17 mouse cellular contexts compared by ENCODE assay signal in the genomic region with DNA sequence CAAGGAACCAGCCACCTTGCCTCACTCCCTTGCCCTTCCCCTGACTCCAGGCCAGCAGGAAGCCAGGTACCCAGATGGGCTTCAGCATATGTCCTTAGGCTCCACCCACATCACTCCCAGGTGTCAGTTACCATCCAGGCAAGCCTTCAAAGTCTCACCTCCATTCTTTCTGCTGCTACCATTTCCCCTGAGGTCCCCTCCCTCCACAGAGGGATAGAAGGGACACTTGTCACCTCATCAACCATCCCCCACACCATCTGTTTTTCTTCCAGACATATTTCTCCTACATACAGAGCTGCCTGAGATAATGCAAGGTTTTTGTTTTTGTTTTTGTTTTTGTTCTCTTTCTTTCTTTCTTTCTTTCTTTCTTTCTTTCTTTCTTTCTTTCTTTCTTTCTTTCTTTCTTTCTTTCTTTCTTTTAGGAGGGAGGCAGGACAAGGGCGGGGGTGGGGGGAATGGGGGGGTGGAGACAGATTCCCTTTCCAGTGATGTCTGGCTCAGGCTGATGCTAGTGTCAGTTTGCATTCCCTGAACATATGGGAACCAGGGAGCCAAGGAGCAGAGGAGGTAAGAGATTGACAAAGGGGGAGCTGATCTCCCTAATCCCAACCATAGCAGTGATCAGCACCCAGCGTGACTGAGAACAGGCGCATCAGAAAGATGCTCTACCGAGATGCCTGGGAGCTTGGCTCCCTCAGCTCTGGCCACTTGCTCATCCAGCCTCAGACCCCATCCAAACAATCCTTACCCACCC. TPM values are rescaled to one million over a fixed set of nuclear protein-coding genes. Genes with fewer than 3 reads are reported as not detected.
DNase-seq lines count a peak whose midpoint lies in the region; ATAC-seq lines count a peak whose summit lies in the region.
"Had no signal": no experiment of that assay in that cellular context is flagged by ENCODE, and none has a peak within 500 bp of the region (broad histone marks: within the 10 kb centered on the region; RNA-seq: fewer than 3 reads in every experiment).

No protein-coding gene starts in this region.

- 50% methylated on average over 4 of the region's 4 CpGs for WGBS in neural tube, embryonic 11.5 days
- WGBS in hindbrain, embryonic 11.5 days: 43% methylated on average over 4 of the region's 4 CpGs
- WGBS in limb, embryonic 12.5 days: 42% methylated on average over 4 of the region's 4 CpGs

- no peak overlapping the region for H3K4me3 ChIP-seq in neural tube, embryonic 11.5 days (ENCODE audit: low read depth, low read length)
- H3K4me3 ChIP-seq in hindbrain, embryonic 11.5 days (ENCODE audit: low read depth, low read length): no peak overlapping the region
- H3K4me3 ChIP-seq in limb, embryonic 12.5 days (replicated peaks): no peak overlapping the region
- H3K4me3 ChIP-seq: gastrocnemius, adult 2 months; heart, embryonic 13.5 days had no signal

- H3K9me3 ChIP-seq in neural tube, embryonic 11.5 days (ENCODE audit: control insufficient read depth, low read length): no peaks in the 10 kb centered on the region
- H3K9me3 ChIP-seq in hindbrain, embryonic 11.5 days (ENCODE audit: control insufficient read depth, low read length): no peaks in the 10 kb centered on the region
- H3K9me3 ChIP-seq in limb, embryonic 12.5 days: no peaks in the 10 kb centered on the region
- H3K9me3 ChIP-seq: heart, embryonic 13.5 days had no signal

- no peaks in the 10 kb centered on the region for H3K36me3 ChIP-seq in neural tube, embryonic 11.5 days (ENCODE audit: control insufficient read depth, insufficient read depth, low read length)
- H3K36me3 ChIP-seq in hindbrain, embryonic 11.5 days (ENCODE audit: control insufficient read depth, insufficient read depth, low read length): no peaks in the 10 kb centered on the region
- no peaks in the 10 kb centered on the region for H3K36me3 ChIP-seq in limb, embryonic 12.5 days

- no peak overlapping the region; the same call in 1 of the 2 replicates for H3K9ac ChIP-seq in neural tube, embryonic 11.5 days (ENCODE audit: low read length)
- H3K9ac ChIP-seq in hindbrain, embryonic 11.5 days (ENCODE audit: low read depth, low read length): no peak overlapping the region
- no peak overlapping the region for H3K9ac ChIP-seq in limb, embryonic 12.5 days (replicated peaks)
- H3K9ac ChIP-seq: heart, embryonic 13.5 days had no signal

- H3K4me2 ChIP-seq in neural tube, embryonic 11.5 days (ENCODE audit: low read depth): no peak overlapping the region
- no peak overlapping the region for H3K4me2 ChIP-seq in hindbrain, embryonic 11.5 days (replicated peaks; ENCODE audit: low read depth, low read length)
- no peak overlapping the region for H3K4me2 ChIP-seq in limb, embryonic 12.5 days
- H3K4me2 ChIP-seq: heart, embryonic 13.5 days; liver, embryonic 11.5 days had no signal

- no peaks in the 10 kb centered on the region for H3K27me3 ChIP-seq in neural tube, embryonic 11.5 days (ENCODE audit: control insufficient read depth, insufficient read depth, low read length)
- no peaks in the 10 kb centered on the region for H3K27me3 ChIP-seq in hindbrain, embryonic 11.5 days (ENCODE audit: control insufficient read depth, insufficient read depth, low read length)
- H3K27me3 ChIP-seq in limb, embryonic 12.5 days: no peaks in the 10 kb centered on the region
- H3K27me3 ChIP-seq: heart, embryonic 13.5 days had no signal

- H3K4me1 ChIP-seq in neural tube, embryonic 11.5 days (ENCODE audit: control insufficient read depth, insufficient read depth, low read length): 0 out of 2 replicates have a peak, but pooled peaks cover 3% of the 10 kb centered on the region
- no peaks in the 10 kb centered on the region; the same call in 1 of the 2 replicates for H3K4me1 ChIP-seq in hindbrain, embryonic 11.5 days (replicated peaks; ENCODE audit: control insufficient read depth, insufficient read depth, low read length)
- H3K4me1 ChIP-seq in limb, embryonic 12.5 days (replicated peaks): peaks cover 46% of the 10 kb centered on the region

- ATAC-seq in neural tube, embryonic 11.5 days (ENCODE audit: insufficient read depth, low FRiP score, low TSS enrichment): no peak
- 0 out of 2 replicates have a peak, but pooled peaks have one; percentile 19 for ATAC-seq in hindbrain, embryonic 11.5 days (ENCODE audit: low FRiP score)
- ATAC-seq in limb, embryonic 12.5 days (ENCODE audit: insufficient number of reproducible peaks, insufficient read depth, low FRiP score, low TSS enrichment, low read depth): no peak

- DNase-seq in cerebellum, postnatal 14 days: peak; percentile 31 to 57
- DNase-seq in cerebellum, adult 11 months: no peak
- DNase-seq in neural tube, embryonic 11.5 days (ENCODE audit: low spot score): no peak
- no peak for DNase-seq in neural tube, embryonic 10.5 days (ENCODE audit: extremely low spot score, low spot score)
- no peak for DNase-seq in hindbrain, embryonic 11.5 days (ENCODE audit: low spot score)
- DNase-seq in ovary, adult 18-20 months (ENCODE audit: low spot score): no peak
- no peak for DNase-seq in right cerebral cortex, postnatal 4 days
- DNase-seq: gastrocnemius, adult 2 months; heart, adult 11 months; kidney, adult 2 months; kidney, postnatal 25 days; lung, adult 2 months; lung, postnatal 4 days; retina, postnatal 1 day had no signal

- H3K27ac ChIP-seq in neural tube, embryonic 11.5 days (ENCODE audit: low read depth, low read length): 0 out of 2 replicates have a peak overlapping the region, but pooled peaks have one; percentile 23
- 0 out of 2 replicates have a peak overlapping the region, but pooled peaks have one; percentile 58 for H3K27ac ChIP-seq in hindbrain, embryonic 11.5 days (ENCODE audit: low read depth, low read length)
- peak overlapping the region; percentile 12; the same call in 1 of the 2 replicates for H3K27ac ChIP-seq in limb, embryonic 12.5 days
- H3K27ac ChIP-seq: gastrocnemius, adult 2 months; heart, embryonic 13.5 days had no signal

RNA-seq across cellular contexts. Expression of gene Nav1, which starts 34.8 kb away (rescaled TPM):
- 18.1 and 20.0 TPM in 2 replicates for polyA plus RNA-seq in neural tube, embryonic 11.5 days (2014; fragmentation: Nextera tagmentation; extraction: Ambion mirVana)
- 16.9 and 21.0 TPM in 2 replicates for polyA plus RNA-seq in hindbrain, embryonic 11.5 days (2014; fragmentation: Nextera tagmentation; extraction: Ambion mirVana)
- 15.4 and 17.1 TPM in 2 replicates for polyA plus RNA-seq in limb, embryonic 12.5 days (2016; fragmentation: Nextera tagmentation; extraction: Ambion mirVana)

Comparison
In these comparisons a context has a peak if more than half of its experiments do, and no peak if none do; other contexts are left out.
1. DNase-seq: peak in cerebellum, postnatal 14 days (2 of 2); none in cerebellum, adult 11 months (single experiment), neural tube, embryonic 11.5 days (single experiment), neural tube, embryonic 10.5 days (single experiment), hindbrain, embryonic 11.5 days (single experiment), ovary, adult 18-20 months (single experiment) and right cerebral cortex, postnatal 4 days (single experiment).
2. Peak in every context shown above with its lines, with median percentiles within 50 percentile points of each other: H3K27ac ChIP-seq.